Mouse (Mus musculus): ENCODE data around the gene Trmo.

Trmo gene

DNA sequence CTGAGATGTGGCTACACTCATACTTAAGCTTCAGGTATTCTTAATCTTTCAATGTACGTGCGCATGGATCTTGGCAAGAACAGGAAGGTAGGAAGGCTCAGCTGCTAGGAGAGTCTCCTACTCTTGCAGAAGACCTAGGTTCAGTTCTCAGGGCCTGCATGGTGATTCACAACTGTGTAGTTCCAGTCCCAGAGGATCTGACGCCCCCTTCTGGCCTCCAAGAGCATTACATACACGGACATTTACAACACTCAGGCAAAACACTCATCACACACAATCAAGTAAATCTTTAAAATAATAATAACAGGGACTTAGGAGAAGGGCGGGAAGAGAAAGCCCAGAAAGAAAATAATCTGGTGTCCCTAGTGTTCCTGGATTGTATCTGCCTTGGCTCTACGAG lies 14.8 kb downstream of the Trmo start:
- DNase-seq (ENCODE audit: extremely low read depth, insufficient read length, low spot score), result no peak

DNA sequence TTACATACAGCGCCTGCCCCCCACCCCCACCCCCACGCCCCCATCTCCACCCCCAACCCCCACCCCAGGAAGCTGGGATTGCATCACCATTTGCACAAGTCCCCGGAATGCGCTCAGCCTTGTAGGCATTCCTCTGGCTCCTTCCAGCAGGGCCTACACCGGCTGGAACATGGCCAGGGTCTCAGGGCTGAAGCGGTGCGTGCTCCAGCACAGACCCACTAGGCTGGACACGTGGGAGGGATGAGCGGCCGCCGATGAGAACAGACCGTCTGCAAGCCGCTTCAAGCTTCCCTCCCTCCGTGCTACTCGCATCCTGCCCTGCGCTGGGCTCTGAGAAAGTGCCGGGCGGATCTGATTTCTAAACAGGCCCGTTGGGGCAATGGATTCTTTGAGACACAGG lies 18.2 kb downstream of the Trmo start:
- DNase-seq (ENCODE audit: extremely low read depth, insufficient read length, low spot score), result peak; percentile 76

- peak; percentile 64 for DNase-seq (ENCODE audit: extremely low read depth, insufficient read length, low spot score)
Measured at GRCm38 (mm10) chr4:46370406-46370805, 18.8 kb downstream of the Trmo start.

GRCm38 (mm10) chr4:46369070-46369469 lies 20.2 kb downstream of the Trmo start:
- no peak for DNase-seq (ENCODE audit: extremely low read depth, insufficient read length, low spot score)

DNA sequence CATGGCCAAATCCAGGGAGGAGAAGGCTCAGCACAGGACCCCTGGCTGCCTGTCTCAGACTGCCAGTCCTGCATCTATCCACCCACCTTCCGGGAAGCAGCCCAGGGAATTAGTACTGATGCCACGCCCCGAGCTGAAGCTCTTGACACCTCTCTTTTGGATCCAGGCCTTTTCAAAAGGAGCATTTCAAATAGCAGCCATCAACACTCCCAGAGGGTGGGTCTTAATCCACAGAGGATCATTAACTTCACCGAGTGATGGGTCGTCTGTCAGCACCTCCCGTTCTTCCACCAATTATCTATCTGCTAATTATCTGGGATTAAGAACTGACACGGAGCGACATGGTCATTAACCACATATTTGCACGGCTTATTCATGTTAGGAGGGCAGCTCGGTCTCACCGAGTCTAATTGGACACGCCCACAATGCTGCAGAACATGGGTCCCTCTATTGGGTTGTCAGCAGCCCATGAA lies 21.7 kb downstream of the Trmo start:
- no peak for DNase-seq (ENCODE audit: extremely low read depth, insufficient read length, low spot score)

- no peak for DNase-seq (ENCODE audit: extremely low read depth, insufficient read length, low spot score)
Measured at GRCm38 (mm10) chr4:46364360-46364759, 24.9 kb downstream of the Trmo start.

GRCm38 (mm10) chr4:46361258-46361657 lies 28.0 kb downstream of the Trmo start:
- peak; percentile 48 for DNase-seq (ENCODE audit: extremely low read depth, insufficient read length, low spot score)

DNA sequence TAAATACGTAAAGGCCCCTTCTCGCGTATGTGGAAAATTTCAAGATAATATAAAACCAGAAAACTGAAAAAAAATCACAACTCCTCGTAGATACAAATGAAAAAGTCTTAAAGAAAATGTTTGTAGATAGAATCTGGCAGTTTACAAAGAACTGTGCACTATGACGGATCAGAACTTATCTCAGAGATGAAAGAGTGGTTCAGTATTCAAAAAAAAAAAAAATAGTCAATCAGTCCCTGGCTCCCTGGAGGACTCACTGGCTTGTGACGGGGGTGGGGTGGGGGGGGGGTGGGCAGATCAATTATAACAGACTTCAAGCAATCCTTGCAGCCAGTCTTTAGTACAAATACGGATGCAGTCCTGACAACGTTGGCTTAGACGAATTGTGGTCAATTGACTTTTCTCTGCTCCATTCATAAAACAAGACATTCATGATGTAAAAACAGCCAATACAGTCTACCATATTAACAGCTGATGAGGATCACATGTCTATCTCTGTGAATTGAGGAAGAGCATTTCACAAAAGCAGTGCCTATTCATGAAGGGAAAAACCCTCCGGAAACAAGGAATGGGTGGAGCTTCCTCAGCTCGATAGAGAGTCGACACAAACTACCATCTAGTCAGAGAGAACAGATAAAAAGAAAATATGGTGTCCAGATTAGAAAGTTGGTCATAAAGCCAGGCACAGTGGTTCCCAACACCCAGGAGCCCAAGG lies 29.5 kb downstream of the Trmo start:
- DNase-seq (ENCODE audit: extremely low read depth, insufficient read length, low spot score), result no peak

DNA sequence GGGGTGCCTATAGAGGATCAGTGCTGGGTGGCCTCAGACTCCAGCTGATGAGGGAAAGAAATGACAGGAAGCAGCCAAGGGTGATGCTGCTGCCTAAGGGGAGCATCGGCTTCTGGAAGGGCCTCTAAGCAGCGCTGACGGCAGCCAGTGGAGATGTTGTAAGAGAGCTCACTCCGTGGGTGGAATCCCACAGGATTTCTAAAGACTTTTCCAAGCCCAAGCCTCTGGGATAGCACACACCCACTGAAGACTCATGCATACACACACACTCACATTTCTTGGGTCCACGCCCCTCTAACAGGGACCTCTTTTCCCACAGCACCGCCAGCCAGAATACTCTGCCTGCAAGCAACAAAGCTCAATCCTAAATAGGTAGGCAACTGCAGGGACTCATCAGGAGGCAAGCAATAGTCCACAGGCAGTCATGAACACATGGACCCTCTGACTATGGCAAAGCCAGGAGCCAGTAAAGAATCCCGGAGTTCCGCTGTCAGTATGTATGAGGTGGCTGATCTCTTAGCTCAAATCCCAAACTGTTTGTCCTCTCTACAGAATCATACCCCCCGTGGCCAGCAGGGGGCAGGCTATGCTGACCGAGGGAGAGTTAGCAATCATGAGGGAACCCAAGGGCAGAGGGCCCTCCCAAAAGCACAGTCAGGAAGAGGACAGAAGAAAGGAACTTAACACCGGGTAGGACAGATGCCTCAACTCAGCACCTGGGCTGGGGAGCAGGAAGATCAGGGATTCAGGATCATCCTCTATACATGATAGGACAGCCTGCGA lies 32.7 kb downstream of the Trmo start:
- no peak for DNase-seq (ENCODE audit: extremely low read depth, insufficient read length, low spot score)

- no peak for DNase-seq (ENCODE audit: extremely low read depth, insufficient read length, low spot score)
Measured at GRCm38 (mm10) chr4:46353045-46353444, 36.2 kb downstream of the Trmo start.

DNA sequence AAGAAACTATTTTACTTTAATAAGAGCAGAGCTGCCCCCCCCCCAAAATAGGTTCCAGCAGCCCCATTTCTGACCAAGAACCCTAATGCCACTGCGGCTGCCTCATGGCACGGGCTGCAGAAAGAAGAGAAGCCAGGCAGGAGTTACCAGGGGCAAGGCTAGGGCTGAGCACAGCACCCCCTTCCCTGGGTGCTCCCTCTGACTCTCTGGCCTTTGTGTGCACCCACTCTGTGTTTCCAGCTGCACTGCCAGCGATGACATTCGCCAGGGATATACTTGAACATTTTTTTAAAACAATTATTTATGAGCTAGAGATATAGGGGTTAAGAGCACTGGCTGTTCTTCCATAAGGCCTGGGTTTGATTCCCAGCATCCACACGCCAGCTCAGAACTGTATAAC lies 39.7 kb downstream of the Trmo start:
- no peak for DNase-seq (ENCODE audit: extremely low read depth, insufficient read length, low spot score)

DNA sequence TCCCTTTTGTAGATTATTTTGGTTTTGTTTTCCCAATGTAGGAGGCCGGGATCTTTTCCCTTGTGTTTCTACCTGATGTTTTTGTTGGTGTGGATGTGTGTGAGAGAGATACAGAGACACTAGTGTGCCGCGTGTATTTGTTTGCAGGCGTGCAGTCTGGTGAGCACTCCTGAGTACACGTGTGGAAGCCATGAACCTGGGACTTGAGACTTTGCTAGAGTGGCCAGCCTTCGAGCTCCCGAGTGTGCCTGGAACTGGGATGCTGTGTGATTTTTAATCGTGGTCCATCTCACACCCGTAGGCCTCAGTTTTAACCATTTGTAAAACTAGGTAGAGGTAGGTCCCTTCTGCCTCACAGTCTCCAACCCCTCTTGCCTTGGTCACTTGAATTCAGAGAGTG lies 40.3 kb downstream of the Trmo start:
- DNase-seq (ENCODE audit: extremely low read depth, insufficient read length, low spot score), result no peak

GRCm38 (mm10) chr4:46347580-46348515 lies 41.4 kb downstream of the Trmo start:
- no peak for DNase-seq (ENCODE audit: extremely low read depth, insufficient read length, low spot score)

DNA sequence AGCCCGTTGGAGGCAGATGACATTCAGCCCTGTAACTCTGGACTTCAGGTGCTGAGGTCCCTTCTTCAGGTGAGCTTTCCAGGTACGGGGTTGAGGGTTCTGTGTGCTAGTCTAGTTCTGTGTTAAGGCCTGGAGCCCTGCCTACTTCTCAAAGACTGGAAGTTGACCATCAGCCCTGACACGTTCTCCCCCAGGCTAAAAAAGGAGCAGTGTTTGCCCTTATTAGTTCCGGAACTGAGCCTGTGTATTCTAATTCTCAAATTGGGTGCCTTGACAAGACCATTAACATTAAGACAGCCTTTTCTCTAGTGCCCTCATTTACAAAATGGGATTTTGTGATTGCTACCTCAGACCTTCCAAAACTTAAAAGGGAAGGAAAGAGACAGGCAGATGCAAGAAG lies 42.1 kb downstream of the Trmo start:
- no peak for DNase-seq (ENCODE audit: extremely low read depth, insufficient read length, low spot score)

- DNase-seq (ENCODE audit: extremely low read depth, insufficient read length, low spot score), result no peak
Measured at GRCm38 (mm10) chr4:46346221-46346620, 43.0 kb downstream of the Trmo start.

GRCm38 (mm10) chr4:46345773-46346100 lies 43.5 kb downstream of the Trmo start:
- DNase-seq (ENCODE audit: extremely low read depth, insufficient read length, low spot score), result no peak

DNA sequence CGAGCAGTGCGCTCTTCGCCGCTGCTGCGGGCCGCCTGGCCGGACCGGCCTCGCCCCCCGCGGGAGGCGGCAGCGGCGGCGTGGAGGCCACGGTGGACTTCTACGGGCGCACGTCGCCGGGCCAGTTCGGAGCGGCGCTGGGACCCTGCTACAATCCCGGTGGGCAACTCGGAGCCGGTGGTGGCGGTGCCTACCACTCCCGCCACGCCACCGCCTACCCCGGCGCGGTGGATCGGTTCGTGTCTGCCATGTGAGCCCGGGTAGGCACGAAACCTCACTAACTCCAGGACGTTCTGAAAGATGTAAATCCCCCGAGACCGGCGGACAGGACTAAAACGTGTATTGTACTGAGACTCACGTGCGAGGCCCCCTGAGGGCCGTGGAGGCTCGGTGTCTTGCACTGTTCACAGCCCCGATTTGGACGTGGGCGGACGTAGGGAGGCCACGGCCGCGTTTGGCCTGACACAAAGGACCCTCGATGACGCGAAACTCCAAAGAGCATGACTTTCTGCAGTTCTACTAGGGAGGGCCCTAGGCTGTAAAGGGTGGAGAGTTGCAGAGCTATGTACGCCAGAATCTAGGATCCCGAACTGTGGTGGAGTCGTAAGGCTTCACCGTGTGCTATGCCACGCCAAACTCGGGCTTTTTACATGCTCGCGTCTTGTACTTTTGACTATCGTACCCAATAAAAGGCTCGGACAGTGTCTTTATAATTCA lies 44.0 kb downstream of the Trmo start:
- DNase-seq (ENCODE audit: extremely low read depth, insufficient read length, low spot score), result no peak

GRCm38 (mm10) chr4:46344288-46344687 lies 44.9 kb downstream of the Trmo start:
- DNase-seq (ENCODE audit: extremely low read depth, insufficient read length, low spot score), result no peak

DNA sequence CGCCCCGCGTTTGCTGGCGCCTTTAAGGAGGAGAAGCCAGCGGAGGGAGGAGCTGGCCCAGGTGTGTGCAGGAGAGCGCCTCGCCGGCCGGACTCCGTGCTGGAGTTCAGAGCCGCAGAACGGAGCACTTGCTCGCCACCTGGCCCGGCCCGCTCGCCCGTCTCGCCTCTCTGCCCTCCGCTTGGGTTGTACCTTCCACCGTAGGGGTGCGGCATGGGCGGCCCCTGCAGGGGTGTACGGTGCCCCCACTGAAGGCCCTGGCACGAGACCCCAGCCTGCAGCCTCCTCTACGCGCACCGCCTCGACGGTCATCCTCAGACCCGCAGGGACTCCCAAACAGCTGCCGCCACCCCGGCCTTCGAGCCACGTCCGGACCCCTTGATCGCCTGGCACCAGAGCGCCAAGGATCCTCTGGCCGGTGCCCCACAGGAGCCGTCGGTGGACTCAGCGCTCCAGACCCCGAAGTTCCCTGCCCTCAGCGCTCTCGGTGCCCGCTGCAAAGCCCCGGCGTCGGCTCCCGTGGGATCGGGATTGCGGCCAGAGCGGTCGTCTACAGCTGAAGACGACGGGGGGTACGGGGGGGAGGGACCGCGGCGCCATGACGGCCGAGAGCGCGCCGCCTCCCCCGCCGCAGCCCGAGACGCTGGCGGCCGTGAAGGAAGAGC lies 45.5 kb downstream of the Trmo start, which contains the start of gene Foxe1:
Gene Foxe1, plus strand, starts transcription at position 14 of the 665 bp plus-strand sequence.
- no peak for DNase-seq (ENCODE audit: extremely low read depth, insufficient read length, low spot score)

DNA sequence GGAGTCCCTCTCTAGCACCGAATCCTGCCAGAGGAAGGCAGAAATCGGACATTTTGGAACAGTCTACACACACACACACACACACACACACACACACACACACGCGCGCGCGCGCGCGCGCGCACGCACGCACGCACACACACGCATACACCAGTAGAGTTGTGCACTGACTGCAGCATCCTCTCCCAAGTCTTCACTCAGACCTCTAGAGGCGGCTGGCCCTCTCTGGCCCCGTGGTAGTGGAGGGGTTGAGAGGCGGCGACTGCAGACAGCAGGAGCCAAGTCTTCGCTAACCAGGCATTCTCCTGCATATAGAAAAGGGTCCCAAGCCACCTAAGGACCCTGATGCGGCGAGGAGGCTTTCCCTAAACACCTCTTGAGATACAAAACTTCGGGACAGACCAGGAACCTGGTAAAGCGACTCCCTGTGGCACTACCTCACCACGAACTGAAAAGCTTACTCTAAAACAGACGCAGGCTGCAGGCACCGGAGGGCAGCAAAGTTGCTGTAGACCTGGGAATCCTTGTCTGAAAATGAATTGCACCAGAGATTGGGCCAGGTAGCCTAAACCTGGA lies 46.4 kb downstream of the Trmo start:
- DNase-seq (ENCODE audit: extremely low read depth, insufficient read length, low spot score), result no peak

All from 3134 (cell line).